In the genomic region with DNA sequence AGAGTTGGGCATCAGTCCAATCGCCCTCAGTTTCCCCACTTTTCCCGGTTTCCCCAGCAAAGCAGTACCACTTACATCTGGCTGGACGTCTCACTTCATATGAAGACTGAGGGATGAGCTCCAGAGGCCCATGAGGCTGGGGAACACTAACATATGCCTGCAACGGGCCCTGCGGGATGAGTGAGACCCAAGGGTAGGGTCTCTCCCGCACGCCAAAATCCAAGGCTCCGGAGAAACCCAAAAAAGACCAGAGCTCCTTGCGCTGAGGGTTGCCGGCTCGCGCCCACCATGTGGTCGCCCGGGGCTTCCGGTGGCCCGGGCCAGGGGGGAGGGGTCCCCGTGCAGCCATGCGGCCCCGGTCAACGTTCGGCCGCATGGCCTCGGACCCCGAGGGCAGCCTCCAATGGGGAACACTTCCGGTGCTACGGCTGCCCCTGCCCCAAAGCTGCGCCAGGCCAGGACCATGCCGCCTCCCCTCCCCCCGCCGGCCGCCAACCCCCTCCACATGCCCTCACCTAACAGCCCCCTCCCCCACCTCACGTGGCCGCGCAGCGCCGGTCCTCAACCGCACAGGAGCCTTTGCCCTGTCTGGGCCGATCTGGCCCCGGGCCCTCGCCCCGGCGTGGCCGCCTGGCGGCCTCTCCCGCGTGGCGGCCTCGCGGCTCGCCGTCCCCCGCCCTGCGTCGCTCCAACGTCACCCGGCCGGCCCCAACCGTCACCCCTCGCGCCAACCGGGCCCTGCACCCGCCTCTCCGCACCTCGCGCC, we compare ENCODE assay signal across 8 mouse cellular contexts. TPM values are rescaled to one million over a fixed set of nuclear protein-coding genes. Genes with fewer than 3 reads are reported as not detected.
DNase-seq lines count a peak whose midpoint lies in the region; ATAC-seq and TF ChIP-seq lines count a peak whose summit lies in the region.

No protein-coding gene starts in this region.

- H3K27ac ChIP-seq in forebrain, postnatal 0 days (ENCODE audit: low read depth, low read length), result peak overlapping the region; percentile 95
- peak overlapping the region; percentile 96 for H3K27ac ChIP-seq in lung, postnatal 0 days (ENCODE audit: low read length)
- H3K27ac ChIP-seq in stomach, postnatal 0 days (replicated peaks), result peak overlapping the region; percentile 98

- H3K4me2 ChIP-seq in forebrain, postnatal 0 days (ENCODE audit: low read depth), result peak overlapping the region; percentile 95
- H3K4me2 ChIP-seq in lung, postnatal 0 days (replicated peaks; ENCODE audit: low read depth, low read length), result peak overlapping the region; percentile 99
- H3K4me2 ChIP-seq in stomach, postnatal 0 days (replicated peaks; ENCODE audit: low read depth), result peak overlapping the region; percentile 96

- H3K27me3 ChIP-seq in forebrain, postnatal 0 days (ENCODE audit: insufficient read depth, low read length), result no peaks in the 10 kb centered on the region
- no peaks in the 10 kb centered on the region for H3K27me3 ChIP-seq in lung, postnatal 0 days (replicated peaks; ENCODE audit: insufficient read depth, low read length)
- no peaks in the 10 kb centered on the region for H3K27me3 ChIP-seq in stomach, postnatal 0 days (ENCODE audit: control insufficient read depth, insufficient read depth, low read length)

- under 1% methylated on average over 52 of the region's 65 CpGs for WGBS in forebrain, postnatal 0 days
- under 1% methylated on average over 39 of the region's 65 CpGs for WGBS in lung, postnatal 0 days
- under 1% methylated on average over 57 of the region's 65 CpGs for WGBS in stomach, postnatal 0 days

- no peak for DNase-seq in cerebellum, adult 8-10 months
- peak; percentile 48 for DNase-seq in urinary bladder, postnatal 25 days (ENCODE audit: low spot score)
- DNase-seq in urinary bladder, postnatal 36 days (ENCODE audit: low spot score in 2 of 2), result no peak
- peak; percentile 9 for DNase-seq in forebrain, postnatal 0 days
- peak; percentile 69 for DNase-seq in kidney, adult 9 months
- DNase-seq in lung, postnatal 0 days (ENCODE audit: low spot score), result no peak
- no peak for DNase-seq in stomach, postnatal 0 days (ENCODE audit: low spot score)

- H3K9me3 ChIP-seq in forebrain, postnatal 0 days (ENCODE audit: low read length), result no peaks in the 10 kb centered on the region
- no peaks in the 10 kb centered on the region for H3K9me3 ChIP-seq in lung, postnatal 0 days (ENCODE audit: low read length)
- H3K9me3 ChIP-seq in stomach, postnatal 0 days (ENCODE audit: control insufficient read depth, low read length), result no peaks in the 10 kb centered on the region

- TF ChIP-seq CTCF in forebrain, postnatal 0 days (IDR thresholded peaks at IDR 0.05; ENCODE audit: low read depth), result no peak
- TF ChIP-seq CTCF in lung, postnatal 0 days (IDR thresholded peaks at IDR 0.05), result no peak
- no peak for TF ChIP-seq CTCF in stomach, postnatal 0 days (IDR thresholded peaks at IDR 0.05; ENCODE audit: low read depth)

- ATAC-seq in cerebellum, adult (ENCODE audit: insufficient number of reproducible peaks, low FRiP score, low TSS enrichment), result peak; percentile 10; the same call in 1 of the 2 replicates
- ATAC-seq in forebrain, postnatal 0 days, result no peak
- ATAC-seq in lung, postnatal 0 days, result peak; percentile 16
- ATAC-seq in stomach, postnatal 0 days (ENCODE audit: low FRiP score, low TSS enrichment), result peak; percentile 41

- peak overlapping the region; percentile 84 for H3K4me3 ChIP-seq in forebrain, postnatal 0 days (ENCODE audit: low read depth, low read length)
- H3K4me3 ChIP-seq in lung, postnatal 0 days (ENCODE audit: low read depth, low read length), result peak overlapping the region; percentile 92
- peak overlapping the region; percentile 94 for H3K4me3 ChIP-seq in stomach, postnatal 0 days (ENCODE audit: low read depth, low read length)

- peaks cover 37% of the 10 kb centered on the region for H3K36me3 ChIP-seq in forebrain, postnatal 0 days (ENCODE audit: insufficient read depth)
- peaks cover 26% of the 10 kb centered on the region for H3K36me3 ChIP-seq in lung, postnatal 0 days (ENCODE audit: insufficient read depth, low read length)
- peaks cover 21% of the 10 kb centered on the region for H3K36me3 ChIP-seq in stomach, postnatal 0 days (ENCODE audit: control insufficient read depth, insufficient read depth, low read length)

- H3K9ac ChIP-seq in forebrain, postnatal 0 days, result peak overlapping the region; percentile 87
- H3K9ac ChIP-seq in lung, postnatal 0 days (replicated peaks; ENCODE audit: low read depth), result peak overlapping the region; percentile 89
- H3K9ac ChIP-seq in stomach, postnatal 0 days (ENCODE audit: low read length), result peak overlapping the region; percentile 94

- peaks cover 7% of the 10 kb centered on the region; the same call in 1 of the 2 replicates for H3K4me1 ChIP-seq in forebrain, postnatal 0 days (ENCODE audit: insufficient read depth)
- peaks cover 8% of the 10 kb centered on the region; the same call in 1 of the 2 replicates for H3K4me1 ChIP-seq in lung, postnatal 0 days (ENCODE audit: insufficient read depth, low read depth, low read length)
- H3K4me1 ChIP-seq in stomach, postnatal 0 days (replicated peaks; ENCODE audit: control insufficient read depth, insufficient read depth), result 0 out of 2 replicates have a peak, but pooled peaks cover 2% of the 10 kb centered on the region

- TF ChIP-seq EP300 in lung, postnatal 0 days (IDR thresholded peaks at IDR 0.05), result no peak
- TF ChIP-seq EP300 in stomach, postnatal 0 days (optimal IDR thresholded peaks at IDR 0.05), result no peak

RNA-seq across cellular contexts. Expression of a gene that starts 1.3 kb away (rescaled TPM):
- 489 and 520 TPM in 2 replicates for total RNA-seq in forebrain, postnatal 0 days (2014; rRNA removed)
- 1,306 and 1,372 TPM in 2 replicates for polyA plus RNA-seq in forebrain, postnatal 0 days (2015; fragmentation: Nextera tagmentation; extraction: Ambion mirVana)
- polyA plus RNA-seq in lung, postnatal 0 days (2015; fragmentation: Nextera tagmentation; extraction: Ambion mirVana), result 758 and 815 TPM in 2 replicates
- polyA plus RNA-seq in stomach, postnatal 0 days (2015; fragmentation: Nextera tagmentation; extraction: Ambion mirVana), result 1,169 and 1,205 TPM in 2 replicates

RNA-seq across cellular contexts. Expression of a gene that starts 6.8 kb away (rescaled TPM):
- total RNA-seq in forebrain, postnatal 0 days (2014; rRNA removed), result 44.4 and 48.0 TPM in 2 replicates
- polyA plus RNA-seq in forebrain, postnatal 0 days (2015; fragmentation: Nextera tagmentation; extraction: Ambion mirVana), result 64.9 and 67.1 TPM in 2 replicates
- polyA plus RNA-seq in lung, postnatal 0 days (2015; fragmentation: Nextera tagmentation; extraction: Ambion mirVana), result 53.0 and 59.1 TPM in 2 replicates
- 40.6 and 43.3 TPM in 2 replicates for polyA plus RNA-seq in stomach, postnatal 0 days (2015; fragmentation: Nextera tagmentation; extraction: Ambion mirVana)

RNA-seq across cellular contexts. Expression of a gene that starts 15.1 kb away (rescaled TPM):
- total RNA-seq in forebrain, postnatal 0 days (2014; rRNA removed), result 7.8 and 22.8 TPM in 2 replicates
- polyA plus RNA-seq in forebrain, postnatal 0 days (2015; fragmentation: Nextera tagmentation; extraction: Ambion mirVana), result 1.5 and 2.5 TPM in 2 replicates
- 1.00 and 1.1 TPM in 2 replicates for polyA plus RNA-seq in lung, postnatal 0 days (2015; fragmentation: Nextera tagmentation; extraction: Ambion mirVana)
- 1.4 and 1.7 TPM in 2 replicates for polyA plus RNA-seq in stomach, postnatal 0 days (2015; fragmentation: Nextera tagmentation; extraction: Ambion mirVana)

RNA-seq across cellular contexts. Expression of a gene that starts 19.6 kb away (rescaled TPM):
- total RNA-seq in forebrain, postnatal 0 days (2014; rRNA removed), result 97.4 and 155 TPM in 2 replicates
- polyA plus RNA-seq in forebrain, postnatal 0 days (2015; fragmentation: Nextera tagmentation; extraction: Ambion mirVana), result 15.6 and 18.2 TPM in 2 replicates
- polyA plus RNA-seq in lung, postnatal 0 days (2015; fragmentation: Nextera tagmentation; extraction: Ambion mirVana), result 3.8 and 3.9 TPM in 2 replicates
- 2.3 and 3.9 TPM in 2 replicates for polyA plus RNA-seq in stomach, postnatal 0 days (2015; fragmentation: Nextera tagmentation; extraction: Ambion mirVana)

RNA-seq across cellular contexts. Expression of a gene that starts 19.7 kb away (rescaled TPM):
- 9.2 and 10.5 TPM in 2 replicates for total RNA-seq in forebrain, postnatal 0 days (2014; rRNA removed)
- polyA plus RNA-seq in forebrain, postnatal 0 days (2015; fragmentation: Nextera tagmentation; extraction: Ambion mirVana), result 10.6 and 11.4 TPM in 2 replicates
- polyA plus RNA-seq in lung, postnatal 0 days (2015; fragmentation: Nextera tagmentation; extraction: Ambion mirVana), result 6.4 and 7.0 TPM in 2 replicates
- 5.6 and 5.9 TPM in 2 replicates for polyA plus RNA-seq in stomach, postnatal 0 days (2015; fragmentation: Nextera tagmentation; extraction: Ambion mirVana)

Comparison
In these comparisons a context has a peak if more than half of its experiments do, and no peak if none do; other contexts are left out.
1. DNase-seq: peak in urinary bladder, postnatal 25 days (single experiment), forebrain, postnatal 0 days (single experiment) and kidney, adult 9 months (single experiment); none in cerebellum, adult 8-10 months (single experiment), urinary bladder, postnatal 36 days (0 of 2), lung, postnatal 0 days (single experiment) and stomach, postnatal 0 days (single experiment).
2. Peak in every context shown above with its lines, with median percentiles within 50 percentile points of each other: H3K27ac ChIP-seq, H3K4me2 ChIP-seq, H3K4me3 ChIP-seq and H3K9ac ChIP-seq.